Mouse (Mus musculus): ENCODE data around the gene Hmg20b. TPM values are rescaled to one million over a fixed set of nuclear protein-coding genes. Genes with fewer than 3 reads are reported as not detected.

Gene Hmg20b
- total RNA-seq, 2 experiments from 2014 or later = 74.0 to 82.9 TPM

Small RNA genes within 50 kb of the gene (microRNA-seq; reads per million reads assigned to microRNA genes)
- gene Mir6913 = 0.27 to 2.3 reads per million in 2 experiments

Other genes starting within 250 kb of the Hmg20b start
- gene Map2k2, start 244.6 kb downstream of the Hmg20b start, total RNA-seq (2021) = 100 to 1,000 TPM; 115 to 122 TPM
- 10 to 100 TPM; 40.8 to 43.2 TPM for gene Zbtb7a, start 215.3 kb downstream of the Hmg20b start, total RNA-seq (2021)
- gene Pias4, start 182.6 kb downstream of the Hmg20b start, total RNA-seq (2021) = 10 to 100 TPM; 15.2 to 18.3 TPM
- gene Eef2, start 173.8 kb downstream of the Hmg20b start, total RNA-seq (2021) = 1,000 to 10,000 TPM; 1,113 to 1,165 TPM
- 10 to 100 TPM; 28.4 to 29.2 TPM for gene Dapk3, start 167.5 kb downstream of the Hmg20b start, total RNA-seq (2021)
- not detected for gene 4930442H23Rik, start 166.6 kb downstream of the Hmg20b start, total RNA-seq (2021)
- gene Nmrk2, start 148.4 kb downstream of the Hmg20b start, total RNA-seq (2021) = 1 to 10 TPM; 3.6 to 9.8 TPM
- under 1 TPM; 0.12 TPM for gene Atcay, start 119.6 kb downstream of the Hmg20b start, total RNA-seq (2021)
- 1 to 10 TPM; 2.7 to 3.4 TPM for gene Zfr2, start 117.3 kb downstream of the Hmg20b start, total RNA-seq (2021)
- under 1 TPM; 0.26 to 0.51 TPM for gene Matk, start 97.5 kb downstream of the Hmg20b start, total RNA-seq (2021)
- gene Mrpl54, start 83.5 kb downstream of the Hmg20b start, total RNA-seq (2021) = 10 to 100 TPM; 83.0 to 96.2 TPM
- 10 to 100 TPM; 85.5 to 97.2 TPM for gene Apba3, start 83.5 kb downstream of the Hmg20b start, total RNA-seq (2021)
- gene Tjp3, start 58.9 kb downstream of the Hmg20b start, total RNA-seq (2021) = under 1 TPM; 0.14 to 0.34 TPM
- 10 to 100 TPM; 34.8 to 36.7 TPM for gene Pip5k1c, start 57.5 kb downstream of the Hmg20b start, total RNA-seq (2021)
- 10 to 100 TPM; 15.6 to 17.8 TPM for gene Cactin, start 29.4 kb downstream of the Hmg20b start, total RNA-seq (2021)
- gene Tbxa2r, start 21.7 kb downstream of the Hmg20b start, total RNA-seq (2021) = 1 to 10 TPM; 5.3 to 7.9 TPM
- gene Gipc3, start 7.2 kb downstream of the Hmg20b start, total RNA-seq (2021) = 1 to 10 TPM; 5.2 to 5.5 TPM
- 10 to 100 TPM; 11.7 to 14.3 TPM for gene Mfsd12, start 7.0 kb upstream of the Hmg20b start, total RNA-seq (2021)
- 1 to 10 TPM; 1.2 to 1.3 TPM for gene 4930404N11Rik, start 15.3 kb upstream of the Hmg20b start, total RNA-seq (2021)
- 10 to 100 TPM; 30.5 to 32.7 TPM for gene Fzr1, start 28.0 kb upstream of the Hmg20b start, total RNA-seq (2021)
- 10 to 100 TPM; 47.6 to 55.3 TPM for gene Dohh, start 33.9 kb upstream of the Hmg20b start, total RNA-seq (2021)
- gene Gm48551, start 34.0 kb upstream of the Hmg20b start, total RNA-seq (2021) = under 1 TPM; 0.51 to 0.84 TPM
- under 1 TPM; 0.65 to 0.83 TPM for gene Gm48552, start 38.5 kb upstream of the Hmg20b start, total RNA-seq (2021)
- 1 to 10 TPM; 1.9 to 2.0 TPM for gene Smim24, start 42.6 kb upstream of the Hmg20b start, total RNA-seq (2021)
- 100 to 1,000 TPM; 133 TPM for gene Nfic, start 105.2 kb upstream of the Hmg20b start, total RNA-seq (2021)
- gene Celf5, start 132.2 kb upstream of the Hmg20b start, total RNA-seq (2021) = under 1 TPM; 0.15 to 0.19 TPM
- gene Ncln, start 145.9 kb upstream of the Hmg20b start, total RNA-seq (2021) = 10 to 100 TPM; 55.4 to 62.0 TPM
- gene S1pr4, start 149.7 kb upstream of the Hmg20b start, total RNA-seq (2021) = 1 to 10 TPM in 1 of 2 experiments, under 1 TPM in 1; 0.96 to 1.2 TPM
- under 1 TPM; 0.73 to 0.76 TPM for gene Gna15, start 173.7 kb upstream of the Hmg20b start, total RNA-seq (2021)
- 10 to 100 TPM; 50.6 to 51.6 TPM for gene Gna11, start 194.7 kb upstream of the Hmg20b start, total RNA-seq (2021)
- gene Aes, start 209.0 kb upstream of the Hmg20b start, total RNA-seq (2021) = 100 to 1,000 TPM; 900 to 948 TPM
- gene Tle2, start 224.1 kb upstream of the Hmg20b start, total RNA-seq (2021) = 10 to 100 TPM in 1 of 2 experiments, 1 to 10 TPM in 1; 9.4 to 11.2 TPM